Mouse (Mus musculus) urinary bladder, postnatal 25 days (tissue): ENCODE data around the gene Ino80b.
A peak's percentile ranks its signal among the peaks of the same experiment; 100 is the strongest.

Source experiments
- DNase-seq: peaks from one replicate; pipeline ENCODE4 v3.0.0; 2022; ENCODE audit warnings: low spot score

The Ino80b gene

DNA sequence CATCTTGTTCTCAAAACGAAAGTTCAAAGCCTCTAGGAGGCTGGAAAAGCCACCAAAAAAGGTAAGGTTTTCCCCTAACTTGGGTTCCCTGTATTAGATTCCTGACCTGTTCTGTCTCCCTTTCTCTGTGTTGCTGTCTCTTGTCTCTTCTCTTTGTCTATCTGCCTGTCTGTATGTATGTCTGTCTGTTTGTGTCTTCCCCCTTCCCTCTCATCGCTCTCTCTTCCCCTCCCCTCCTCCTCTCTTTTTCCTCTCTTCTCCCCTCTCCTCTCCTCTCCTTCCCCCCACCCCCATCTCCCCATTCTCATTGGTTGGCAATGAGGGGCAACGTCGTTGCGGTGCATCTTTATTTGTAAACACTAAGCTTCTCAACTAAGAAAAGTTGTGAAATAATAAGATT, at the start of gene Ino80b:
TSS of gene Ino80b (minus strand) at position 101 of the 400 bp plus-strand sequence.
- no peak for DNase-seq

DNA sequence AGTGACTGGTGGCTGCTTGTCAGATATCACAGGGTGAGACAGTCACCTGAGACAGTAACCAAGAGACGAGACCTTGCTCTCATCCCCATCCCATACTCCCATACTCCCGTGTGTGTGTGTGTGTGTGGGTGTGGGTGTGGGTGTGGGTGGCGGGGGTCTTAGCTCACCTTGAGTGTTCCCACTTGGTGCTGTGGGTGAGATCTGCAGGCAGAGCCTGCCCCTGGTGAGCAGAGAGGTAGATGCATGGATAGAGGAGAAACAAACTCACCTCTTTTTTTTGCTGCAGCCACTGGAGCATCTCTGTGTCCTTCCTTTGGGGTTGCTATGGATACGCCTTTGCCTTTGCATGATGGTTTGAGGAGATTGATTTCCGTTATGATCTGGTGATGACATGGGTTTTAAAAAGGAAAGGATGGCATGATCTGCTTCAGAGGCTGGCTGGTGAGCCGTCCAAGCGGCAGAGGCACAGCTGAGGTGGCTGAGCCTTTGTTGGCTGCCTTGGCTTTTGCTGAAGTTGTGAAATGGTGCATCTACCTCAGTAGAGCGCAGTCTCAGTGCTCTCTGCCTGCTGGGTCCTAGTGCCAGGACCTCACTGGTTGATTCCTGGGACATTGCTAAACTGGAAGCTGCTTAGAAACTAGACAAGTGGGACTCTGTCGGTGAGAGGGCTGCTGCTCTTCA, 47.1 kb upstream of the Ino80b start:
- DNase-seq, result no peak

DNA sequence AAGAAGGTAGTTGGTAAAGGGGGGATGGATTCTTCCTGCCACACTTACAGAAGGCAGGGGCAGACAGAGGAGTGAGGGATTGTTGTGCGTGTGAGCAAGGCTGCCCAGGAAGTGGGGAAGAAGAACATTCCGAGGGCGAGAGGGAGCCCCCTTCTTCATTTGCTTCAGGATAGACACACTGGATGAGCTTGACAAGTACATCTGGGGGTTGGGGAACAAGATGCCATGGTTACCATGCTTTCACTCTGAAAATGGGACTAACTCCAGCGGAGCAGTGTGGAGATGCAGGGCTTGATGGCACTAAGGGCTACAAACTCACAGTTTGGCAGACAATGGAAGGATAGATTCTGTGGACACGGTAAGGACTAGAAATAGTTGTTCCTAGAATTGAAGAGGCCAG, 45.8 kb upstream of the Ino80b start:
- no peak for DNase-seq

DNA sequence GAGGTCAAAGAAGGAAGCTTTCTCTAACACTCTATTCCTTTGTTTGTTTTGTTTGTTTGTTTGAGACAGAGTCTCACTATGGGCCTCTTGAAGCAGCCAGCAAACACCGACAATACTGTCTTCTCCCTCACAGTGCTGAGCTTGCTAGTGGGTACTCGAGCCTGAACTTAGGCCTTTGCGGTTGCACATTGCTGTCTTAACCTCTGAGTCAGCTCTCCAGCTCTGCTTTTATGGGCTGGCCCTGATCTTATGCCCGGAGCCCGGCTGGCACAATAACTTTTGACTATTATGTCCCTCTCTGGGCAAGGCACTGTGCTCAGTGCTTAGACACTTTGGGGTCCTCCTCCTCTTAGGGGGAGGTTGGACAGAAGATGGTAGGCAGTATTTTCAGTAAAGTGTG, 44.6 kb upstream of the Ino80b start:
- DNase-seq, result no peak

DNA sequence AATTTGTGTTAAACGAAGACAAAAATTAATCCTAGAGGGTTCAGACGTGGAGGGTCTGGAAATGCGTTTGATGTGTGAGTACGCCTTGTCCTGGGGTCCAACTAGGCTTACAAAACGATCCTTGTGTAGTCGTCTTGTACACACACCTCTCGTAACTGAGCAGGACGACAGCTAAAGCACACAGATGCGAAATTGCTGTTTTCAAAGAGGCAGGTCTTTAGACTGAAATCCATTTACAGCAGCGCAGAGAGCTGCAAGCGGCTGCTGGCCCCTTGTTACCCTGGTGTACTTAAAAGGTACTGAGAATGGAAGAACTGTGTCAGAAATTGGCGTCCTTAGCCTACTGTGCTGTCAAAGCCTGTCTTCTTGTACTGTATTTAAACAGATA, 41.0 kb upstream of the Ino80b start:
- DNase-seq, result no peak

DNA sequence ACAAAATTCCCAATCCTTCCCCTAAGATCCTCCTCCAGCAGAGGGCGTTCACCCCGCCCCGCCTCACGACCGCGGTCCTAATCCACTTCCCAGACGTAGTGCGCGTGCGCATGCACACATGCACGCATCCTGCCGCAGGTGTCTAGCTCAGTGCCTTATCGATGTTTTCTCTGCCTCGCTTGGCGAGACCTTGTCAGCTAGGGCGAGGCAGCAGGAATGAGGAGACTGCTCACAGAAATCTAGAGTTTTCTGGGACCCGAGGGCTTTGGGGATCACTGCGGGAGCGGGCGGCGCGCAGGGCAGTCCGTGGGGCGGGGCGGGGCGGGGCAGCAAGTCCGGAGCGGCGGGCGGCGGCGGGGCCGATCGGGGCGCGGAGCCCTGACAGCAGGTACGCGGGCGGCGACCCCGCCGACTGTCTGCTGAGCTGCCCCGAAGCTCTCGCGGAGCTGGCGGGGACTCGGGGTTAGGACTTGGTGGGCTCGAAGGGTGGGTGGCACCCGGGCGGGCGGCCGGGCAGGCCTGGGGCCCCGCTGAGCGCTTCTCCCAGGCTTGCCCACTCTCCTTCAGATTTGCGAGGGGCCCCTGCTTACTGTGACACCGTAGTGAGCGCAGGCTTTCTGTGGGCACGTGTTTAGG, 40.5 kb upstream of the Ino80b start, which contains the start of gene Dctn1:
TSS of gene Dctn1 (plus strand) at position 314 of the 636 bp plus-strand sequence.
- peak; percentile 97 for DNase-seq

DNA sequence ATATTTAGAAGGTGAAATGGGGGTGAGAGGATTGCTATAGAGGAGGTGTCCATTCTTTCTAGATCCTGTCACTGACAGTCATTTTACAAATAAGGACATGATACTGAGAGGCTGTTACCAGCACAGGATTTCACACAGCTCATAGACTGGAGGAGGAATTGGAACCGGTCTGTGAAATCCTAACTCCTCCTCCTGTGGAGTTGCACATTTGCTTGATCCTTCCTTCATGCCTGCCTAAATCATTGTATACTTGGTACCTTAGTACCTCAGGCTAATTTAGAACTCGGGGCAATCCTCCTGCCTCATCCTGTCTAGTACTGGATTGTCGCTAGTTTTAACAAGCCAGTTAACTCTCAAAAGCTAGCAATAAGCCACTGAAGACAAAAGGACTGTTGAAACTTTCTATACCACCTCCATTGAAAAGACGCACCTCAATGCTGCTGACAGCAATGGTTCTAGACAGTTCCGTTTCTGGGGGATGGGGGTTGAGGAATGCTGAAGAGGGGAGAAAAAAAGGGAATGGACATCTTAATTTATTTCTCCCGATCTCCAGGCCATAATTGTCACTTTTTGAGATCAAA, 39.9 kb upstream of the Ino80b start:
- DNase-seq, result no peak

DNA sequence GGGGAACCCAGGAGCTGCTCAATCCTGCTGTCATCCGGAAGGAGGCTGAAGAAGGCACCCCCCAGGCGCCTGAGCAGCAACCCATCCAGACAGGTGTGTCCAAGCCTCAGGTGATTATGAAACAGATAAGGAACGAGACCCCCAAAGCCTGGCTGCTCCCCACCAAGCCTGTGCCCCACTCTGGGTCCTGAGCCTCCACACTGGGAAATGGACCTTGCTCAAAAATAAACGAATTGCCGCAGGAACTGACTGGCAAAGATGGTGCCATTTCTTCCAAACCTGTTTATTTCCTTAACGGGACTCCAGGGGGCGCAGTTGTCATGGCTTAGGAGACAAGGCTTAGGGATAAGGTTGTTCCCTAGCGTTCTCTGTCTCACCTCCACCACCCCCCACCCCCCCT, 37.5 kb upstream of the Ino80b start:
- DNase-seq, result peak; percentile 63

DNA sequence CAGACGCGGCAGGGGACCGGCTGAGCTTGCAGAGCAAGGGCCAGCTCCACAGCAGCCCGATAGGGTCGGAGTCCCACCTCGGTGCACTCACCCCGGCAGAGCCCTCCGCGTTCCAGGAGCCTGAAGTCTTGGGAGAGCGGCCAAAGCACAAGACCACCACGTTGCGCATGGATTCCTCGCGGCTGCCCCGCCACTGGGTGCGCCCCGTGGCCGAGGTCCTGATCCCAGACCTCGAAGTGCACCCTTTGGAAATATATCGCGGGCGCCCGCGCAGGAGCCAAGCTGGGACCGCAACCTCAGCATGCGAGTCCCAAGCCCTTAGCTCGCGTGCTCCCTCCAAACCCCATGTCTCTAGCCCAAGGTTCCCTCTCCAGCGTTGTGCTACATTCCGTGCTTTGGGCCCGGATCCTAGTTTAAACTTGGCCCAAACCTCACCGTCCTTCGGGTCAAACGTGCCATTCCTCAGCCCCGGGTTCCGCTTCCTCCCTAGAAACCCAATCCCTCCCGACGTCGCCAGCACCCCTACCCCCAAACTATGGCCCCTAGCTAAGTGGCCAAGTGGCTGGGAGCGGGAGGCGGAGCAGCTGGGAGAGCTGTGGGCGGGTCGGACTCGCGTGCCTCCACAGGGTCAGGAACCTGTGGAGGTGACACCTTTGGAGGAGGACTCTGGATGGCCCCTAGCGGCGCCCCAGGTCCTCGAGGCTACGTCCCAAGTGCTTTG, 36.9 kb upstream of the Ino80b start:
- DNase-seq, result peak; percentile 35

DNA sequence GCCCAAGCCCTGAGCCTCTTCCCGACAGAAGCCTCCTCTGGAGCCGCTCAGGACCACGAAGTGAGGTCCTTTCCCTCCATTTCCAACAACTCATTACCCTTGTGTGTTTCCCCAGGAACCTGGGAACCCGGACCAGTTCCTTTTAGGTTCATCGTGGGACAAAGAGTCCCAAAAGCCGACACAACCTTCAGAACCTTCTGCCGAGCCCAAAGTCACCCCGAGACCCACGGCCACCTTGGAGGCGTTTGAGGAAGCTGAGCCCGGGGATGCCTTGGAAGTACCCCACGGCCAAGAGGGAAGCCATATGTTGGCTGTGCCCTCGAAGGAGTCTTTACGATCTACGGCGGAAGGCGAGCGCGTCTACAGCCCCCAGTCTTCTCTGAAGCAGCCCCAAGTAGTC, 36.2 kb upstream of the Ino80b start:
- DNase-seq, result no peak

DNA sequence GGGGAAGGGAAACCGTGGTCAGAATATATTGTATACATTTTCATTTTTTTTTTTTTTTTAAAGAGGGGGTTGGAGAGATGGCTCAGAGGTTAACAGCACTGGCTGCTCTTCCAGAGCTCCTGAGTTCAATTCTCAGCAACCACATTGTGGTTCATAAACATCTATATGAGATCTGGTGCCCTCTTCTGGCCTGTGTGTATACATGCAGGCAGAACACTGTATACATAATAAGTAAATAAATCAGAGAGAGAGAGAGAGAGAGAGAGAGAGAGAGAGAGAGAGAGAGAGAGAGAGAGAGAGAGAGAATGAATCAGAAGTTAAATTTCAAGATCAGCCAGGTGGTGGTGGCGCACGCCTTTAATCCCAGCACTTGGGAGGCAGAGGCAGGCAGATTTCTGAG, 34.2 kb upstream of the Ino80b start:
- DNase-seq, result peak; percentile 25

DNA sequence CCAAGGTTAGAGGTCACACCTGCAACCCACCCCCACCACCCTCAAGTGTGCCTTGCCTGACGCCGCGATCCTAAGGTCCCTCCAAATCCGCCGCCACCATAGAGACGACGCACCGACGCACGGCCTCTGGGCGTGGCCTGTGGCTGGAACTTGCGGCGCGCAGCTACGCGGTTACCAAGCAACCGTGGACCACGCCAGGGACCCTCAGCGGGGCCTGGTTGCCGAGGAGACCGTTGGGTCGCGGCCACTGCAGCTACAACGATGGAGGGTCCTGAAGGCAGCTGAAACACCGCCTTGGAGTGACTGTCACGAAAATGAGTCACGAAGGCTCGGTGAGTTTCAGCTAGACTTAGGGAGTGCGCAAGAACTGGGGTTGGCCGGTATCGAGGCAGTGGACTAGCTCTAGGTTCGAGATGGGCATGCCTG, 31.0 kb upstream of the Ino80b start, which contains the start of the genes Wdr54 and 1700003E16Rik:
TSS of gene Wdr54 (minus strand) at position 139 of the 426 bp plus-strand sequence.
TSS of gene 1700003E16Rik (plus strand) at position 146 of the 426 bp plus-strand sequence.
- DNase-seq, result peak; percentile 42

DNA sequence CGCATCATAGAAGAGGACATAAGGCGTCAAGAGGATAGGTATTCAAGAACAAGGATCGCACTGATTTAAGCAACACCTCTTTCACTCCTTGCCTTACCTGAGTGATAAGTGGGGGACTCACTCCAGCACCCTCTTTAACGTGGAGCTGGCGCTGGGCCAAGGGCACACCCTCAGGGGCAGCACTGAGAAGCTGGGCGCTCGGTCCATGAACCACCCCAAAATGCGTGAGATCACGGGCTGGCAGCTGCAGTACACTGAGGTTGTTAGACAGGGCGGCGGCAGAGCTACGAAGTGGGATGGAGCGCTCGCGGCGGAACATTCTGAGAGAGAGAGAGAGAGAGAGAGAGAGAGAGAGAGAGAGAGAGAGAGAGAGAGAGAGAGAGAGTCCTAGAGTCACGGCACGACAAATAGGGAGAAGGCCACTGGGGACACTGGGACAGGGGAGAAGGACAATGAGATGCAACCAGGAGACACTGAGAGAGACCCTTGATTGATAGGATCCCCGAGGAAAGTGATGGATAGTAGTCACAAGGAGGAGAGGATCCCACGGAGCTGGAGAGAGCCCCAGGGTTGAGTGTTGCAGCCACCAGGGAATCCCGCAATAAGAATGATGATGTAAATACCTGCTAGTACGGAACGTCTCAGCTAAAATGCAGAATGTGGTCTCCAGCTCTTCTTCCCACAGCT, 30.5 kb upstream of the Ino80b start:
- peak; percentile 24 for DNase-seq

DNA sequence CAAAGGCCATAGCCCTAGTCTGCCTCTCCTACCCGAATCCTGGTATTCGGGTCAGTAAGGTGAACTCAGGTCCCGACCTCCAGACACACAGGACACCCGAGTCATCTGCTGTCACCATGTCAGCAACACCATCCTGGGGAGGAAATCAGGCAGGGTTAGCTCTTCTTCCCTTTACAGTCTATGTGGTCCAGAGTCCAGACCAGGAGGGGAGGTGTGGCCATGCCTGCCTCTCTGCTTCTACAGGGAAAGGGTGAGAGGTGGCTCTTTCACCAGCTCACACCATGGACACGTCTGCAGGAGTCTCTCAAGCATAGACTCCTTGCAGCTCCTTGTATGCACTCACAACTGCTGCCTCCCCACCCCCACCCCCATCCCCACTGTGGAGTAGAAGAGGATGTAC, 28.3 kb upstream of the Ino80b start:
- no peak for DNase-seq

DNA sequence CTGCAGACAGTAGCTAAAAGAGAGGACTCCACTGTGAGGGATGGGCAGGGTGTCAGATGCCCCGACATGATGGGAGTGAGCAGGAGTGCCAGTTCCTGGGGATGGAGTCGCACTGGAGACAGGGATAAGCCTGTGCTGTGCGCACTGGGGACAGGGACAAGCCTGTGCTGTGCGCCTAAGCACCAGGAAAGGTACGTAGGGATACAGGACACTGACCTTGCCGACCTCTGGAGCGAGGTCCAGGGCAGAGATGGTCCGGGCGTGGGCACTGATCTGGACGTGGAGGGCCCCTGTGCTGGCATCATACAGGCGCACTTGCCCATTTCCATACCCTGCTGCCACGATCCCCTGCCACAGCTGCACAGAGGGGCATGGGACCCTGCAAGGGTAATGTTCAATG, 27.8 kb upstream of the Ino80b start:
- no peak for DNase-seq

DNA sequence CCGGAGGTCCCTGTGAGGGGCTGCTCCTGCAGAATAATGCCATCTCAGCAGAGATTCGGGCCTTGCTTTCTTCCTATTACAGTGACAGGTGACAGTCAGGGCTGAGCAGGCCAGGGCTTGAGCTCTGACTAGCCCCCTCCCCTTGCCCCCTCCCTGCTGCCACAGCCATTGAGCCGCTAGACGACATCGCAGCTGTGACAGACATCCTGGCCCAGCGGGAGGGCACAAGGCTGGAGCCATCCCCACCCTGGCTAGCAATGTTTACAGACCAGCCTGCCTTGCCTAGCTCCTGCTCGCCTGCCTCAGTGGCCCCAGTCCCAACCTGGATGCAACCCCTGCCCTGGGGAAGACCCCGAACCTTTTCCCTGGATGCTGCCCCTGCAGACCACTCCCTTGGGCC, 26.5 kb upstream of the Ino80b start:
- DNase-seq, result no peak

DNA sequence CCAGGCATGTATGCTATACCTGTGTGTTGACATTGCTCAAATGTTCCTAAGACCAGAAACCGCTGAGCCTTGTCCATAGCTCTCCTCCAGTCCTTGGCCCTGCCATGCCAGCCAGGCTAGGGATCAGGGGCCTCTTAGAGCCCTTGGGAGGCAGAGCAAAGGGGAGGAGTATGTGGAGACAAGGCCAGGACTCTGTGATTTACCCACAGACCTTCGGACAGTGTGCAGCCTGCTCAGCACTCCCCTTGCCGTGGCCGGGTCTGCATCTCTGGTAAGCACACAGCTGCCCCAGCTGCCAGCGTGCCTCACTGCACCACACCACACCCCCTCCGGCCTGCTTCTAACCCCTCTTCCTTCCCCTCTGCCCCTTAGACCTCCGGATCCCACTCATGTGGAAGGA, 22.0 kb upstream of the Ino80b start:
- DNase-seq, result no peak

DNA sequence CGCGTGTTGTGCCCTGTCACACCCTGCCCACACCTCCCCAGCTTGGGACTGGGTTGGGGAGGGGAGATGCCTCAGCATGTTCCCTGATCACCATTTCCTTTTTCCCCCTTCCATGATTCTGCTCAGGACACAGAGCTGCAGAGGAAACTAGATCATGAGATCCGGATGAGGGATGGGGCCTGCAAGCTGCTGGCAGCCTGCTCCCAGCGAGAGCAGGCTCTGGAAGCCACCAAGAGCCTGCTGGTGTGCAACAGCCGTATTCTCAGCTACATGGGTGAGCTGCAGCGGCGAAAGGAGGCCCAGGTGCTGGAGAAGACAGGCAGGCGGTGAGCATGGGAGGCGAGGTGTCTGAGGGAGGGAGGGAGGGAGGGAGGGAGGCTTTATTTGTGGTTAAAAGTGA, 20.6 kb upstream of the Ino80b start:
- DNase-seq, result no peak

DNA sequence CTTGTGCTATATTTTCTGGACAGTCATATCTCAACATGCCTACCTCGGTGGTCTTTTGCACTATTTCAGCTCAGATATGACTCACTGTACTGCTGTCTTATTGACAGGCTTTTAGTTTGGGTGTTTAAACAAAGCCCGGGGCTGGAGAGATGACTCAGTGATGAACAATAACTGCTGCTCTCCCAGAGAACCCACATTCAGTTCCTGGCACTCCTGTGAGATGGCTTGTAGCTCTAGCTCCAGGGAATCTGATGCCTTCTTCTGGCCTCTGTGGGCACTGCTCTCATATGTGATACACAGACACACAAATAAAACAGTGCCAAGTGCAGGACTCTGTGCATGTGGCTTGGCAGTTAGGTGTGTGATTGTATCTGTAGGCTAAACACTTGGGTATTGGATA, 20.0 kb upstream of the Ino80b start:
- no peak for DNase-seq

DNA sequence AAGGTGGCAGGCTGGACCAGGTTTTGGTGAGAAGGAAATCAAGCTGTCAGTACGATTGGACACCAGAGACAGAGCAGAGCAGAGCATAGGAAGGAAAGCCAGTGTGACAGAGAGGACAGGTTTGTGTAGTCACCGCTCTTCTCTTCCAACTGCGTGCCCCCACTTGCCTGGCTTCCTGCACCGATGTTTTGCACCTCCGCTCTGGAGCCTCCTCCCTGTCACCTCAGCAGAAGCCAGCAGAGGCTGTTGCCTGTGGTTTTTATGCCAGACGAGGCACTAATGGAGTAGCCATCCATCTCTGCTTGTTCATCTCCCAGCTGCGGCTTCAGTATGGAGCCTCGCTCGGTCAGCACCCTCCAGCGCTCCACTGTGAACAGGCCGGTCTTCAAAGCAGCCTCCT, 17.7 kb upstream of the Ino80b start:
- no peak for DNase-seq

DNA sequence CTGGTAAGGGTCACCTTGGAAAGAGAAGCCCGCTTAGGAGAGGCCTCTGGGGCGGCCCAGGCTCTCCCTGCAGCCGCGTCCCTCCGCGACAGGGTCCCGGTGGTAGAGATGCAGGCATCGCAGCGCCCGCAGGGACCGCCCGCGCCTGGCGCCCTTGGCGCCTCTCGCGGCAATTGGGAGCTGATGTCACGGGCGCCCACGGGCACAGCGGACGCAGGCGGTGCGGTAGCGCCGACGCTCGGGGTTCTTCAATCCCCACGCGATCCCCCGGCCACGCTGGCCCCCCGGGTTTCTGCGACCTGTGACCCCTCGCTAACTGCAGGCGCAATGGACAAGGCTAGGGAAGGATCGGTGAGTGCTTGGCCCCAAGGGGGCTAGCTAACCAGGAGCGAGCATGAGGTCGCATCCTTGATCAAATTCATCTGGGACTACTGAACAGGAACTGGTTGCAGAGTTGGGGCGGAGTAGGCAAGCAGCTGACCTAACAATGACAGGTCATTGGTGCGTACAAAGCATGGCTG, 17.0 kb upstream of the Ino80b start:
- no peak for DNase-seq

DNA sequence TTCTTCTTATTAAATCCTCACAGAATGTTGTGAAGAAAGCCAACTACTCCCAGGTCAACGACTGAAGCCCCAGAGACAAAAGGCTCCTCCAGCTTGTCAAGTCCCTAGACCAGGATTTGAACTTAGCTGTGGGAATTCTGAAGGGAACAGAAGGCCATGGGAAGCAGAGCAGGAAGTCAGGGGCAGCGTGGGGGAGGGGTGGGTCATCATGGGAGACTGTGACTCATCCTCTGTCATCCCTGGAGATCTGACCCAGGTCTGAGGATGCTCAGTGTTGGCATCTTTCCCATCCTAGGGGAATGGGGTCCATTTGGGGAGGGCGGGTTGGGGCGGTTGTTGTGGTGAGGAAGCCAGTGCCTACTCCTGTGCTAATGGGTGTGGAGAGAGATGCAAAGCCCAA, 16.4 kb upstream of the Ino80b start:
- no peak for DNase-seq
